Mouse (Mus musculus): Measurements from ENCODE around the gene Gm10337. TPM values are rescaled to one million over a fixed set of nuclear protein-coding genes. Genes with fewer than 3 reads are reported as not detected.

The Gm10337 gene
- total RNA-seq, 2 experiments from 2014 or later: not detected

GRCm38 (mm10) chr15:102546246-102546645 is 42.7 kb downstream of the Gm10337 start:
- ATAC-seq (replicated peaks; ENCODE audit: poor library complexity, severe bottlenecking): no peak

- no peak for ATAC-seq (replicated peaks; ENCODE audit: poor library complexity, severe bottlenecking)
Observed at GRCm38 (mm10) chr15:102546677-102547427, 43.3 kb downstream of the Gm10337 start.

DNA sequence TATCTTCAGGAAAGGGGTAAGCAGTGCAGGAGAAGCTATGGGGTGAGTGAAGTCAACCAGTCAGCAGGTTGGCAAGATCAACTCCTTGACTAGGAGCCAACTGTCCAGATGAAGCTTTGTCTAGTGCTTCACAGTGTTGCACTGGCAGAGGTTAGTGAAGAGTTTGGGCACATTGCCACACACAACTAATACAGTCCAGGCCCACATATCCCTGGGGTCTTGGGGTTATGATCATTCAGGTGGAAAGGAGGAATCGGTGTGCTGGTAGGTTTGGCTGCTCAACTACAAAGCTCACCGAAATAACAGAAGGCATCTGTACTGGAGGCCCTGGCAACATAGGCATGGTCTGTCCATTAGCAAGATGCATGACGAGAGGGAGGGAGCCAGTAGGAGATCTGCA is 44.0 kb downstream of the Gm10337 start:
- no peak for ATAC-seq (replicated peaks; ENCODE audit: poor library complexity, severe bottlenecking)

GRCm38 (mm10) chr15:102552599-102552998 is 49.1 kb downstream of the Gm10337 start:
- no peak for ATAC-seq (replicated peaks; ENCODE audit: poor library complexity, severe bottlenecking)

Other genes with a start within 250 kb of the Gm10337 start
- gene Rarg, start 246.2 kb upstream of the Gm10337 start, total RNA-seq (2014; fragmentation: Nextera tagmentation): 7.5 and 11.5 TPM in 2 replicates
- gene Rarg, start 246.2 kb upstream of the Gm10337 start, total RNA-seq (2017): 2.0 and 3.4 TPM in 2 replicates
- not detected in 2 replicates for gene Gm9918, start 233.2 kb upstream of the Gm10337 start, total RNA-seq (2014; fragmentation: Nextera tagmentation)
- not detected in 2 replicates for gene Gm9918, start 233.2 kb upstream of the Gm10337 start, total RNA-seq (2017)
- gene Mfsd5, start 224.3 kb upstream of the Gm10337 start, total RNA-seq (2014; fragmentation: Nextera tagmentation): 20.0 and 39.8 TPM in 2 replicates
- gene Mfsd5, start 224.3 kb upstream of the Gm10337 start, total RNA-seq (2017): 16.1 and 29.4 TPM in 2 replicates
- 20.8 and 21.7 TPM in 2 replicates for gene Espl1, start 207.5 kb upstream of the Gm10337 start, total RNA-seq (2014; fragmentation: Nextera tagmentation)
- 30.4 and 50.0 TPM in 2 replicates for gene Espl1, start 207.5 kb upstream of the Gm10337 start, total RNA-seq (2017)
- gene Pfdn5, start 177.6 kb upstream of the Gm10337 start, total RNA-seq (2014; fragmentation: Nextera tagmentation): 299 and 314 TPM in 2 replicates
- 366 and 404 TPM in 2 replicates for gene Pfdn5, start 177.6 kb upstream of the Gm10337 start, total RNA-seq (2017)
- 63.3 and 88.7 TPM in 2 replicates for gene Myg1, start 172.0 kb upstream of the Gm10337 start, total RNA-seq (2014; fragmentation: Nextera tagmentation)
- gene Myg1, start 172.0 kb upstream of the Gm10337 start, total RNA-seq (2017): 55.1 and 59.9 TPM in 2 replicates
- 120 and 123 TPM in 2 replicates for gene Aaas, start 153.0 kb upstream of the Gm10337 start, total RNA-seq (2014; fragmentation: Nextera tagmentation)
- 147 and 153 TPM in 2 replicates for gene Aaas, start 153.0 kb upstream of the Gm10337 start, total RNA-seq (2017)
- not detected in 2 replicates for gene Sp7, start 136.5 kb upstream of the Gm10337 start, total RNA-seq (2014; fragmentation: Nextera tagmentation)
- gene Sp7, start 136.5 kb upstream of the Gm10337 start, total RNA-seq (2017): not detected in 2 replicates
- gene Sp1, start 97.6 kb upstream of the Gm10337 start, total RNA-seq (2014; fragmentation: Nextera tagmentation): 59.6 and 71.6 TPM in 2 replicates
- gene Sp1, start 97.6 kb upstream of the Gm10337 start, total RNA-seq (2017): 52.0 and 56.1 TPM in 2 replicates
- gene Amhr2, start 58.4 kb upstream of the Gm10337 start, total RNA-seq (2014; fragmentation: Nextera tagmentation): not detected in 2 replicates
- gene Amhr2, start 58.4 kb upstream of the Gm10337 start, total RNA-seq (2017): not detected in 2 replicates
- 75.2 and 97.2 TPM in 2 replicates for gene Prr13, start 44.7 kb upstream of the Gm10337 start, total RNA-seq (2014; fragmentation: Nextera tagmentation)
- 35.4 and 53.4 TPM in 2 replicates for gene Prr13, start 44.7 kb upstream of the Gm10337 start, total RNA-seq (2017)
- gene Pcbp2, start 33.2 kb upstream of the Gm10337 start, total RNA-seq (2014; fragmentation: Nextera tagmentation): 731 and 799 TPM in 2 replicates
- gene Pcbp2, start 33.2 kb upstream of the Gm10337 start, total RNA-seq (2017): 213 and 218 TPM in 2 replicates
- gene Map3k12, start 13.3 kb downstream of the Gm10337 start, total RNA-seq (2014; fragmentation: Nextera tagmentation): 0.38 TPM in 1 of 2 replicates, not detected in the other
- gene Map3k12, start 13.3 kb downstream of the Gm10337 start, total RNA-seq (2017): 0.26 and 0.60 TPM in 2 replicates
- 29.4 and 36.3 TPM in 2 replicates for gene Tarbp2, start 14.5 kb downstream of the Gm10337 start, total RNA-seq (2014; fragmentation: Nextera tagmentation)
- 18.7 and 20.0 TPM in 2 replicates for gene Tarbp2, start 14.5 kb downstream of the Gm10337 start, total RNA-seq (2017)
- 12.9 and 19.4 TPM in 2 replicates for gene Npff, start 21.2 kb downstream of the Gm10337 start, total RNA-seq (2014; fragmentation: Nextera tagmentation)
- 2.4 TPM in 1 of 2 replicates, not detected in the other for gene Npff, start 21.2 kb downstream of the Gm10337 start, total RNA-seq (2017)
- gene Gm28047, start 121.3 kb downstream of the Gm10337 start, total RNA-seq (2014; fragmentation: Nextera tagmentation): not detected in 2 replicates
- gene Gm28047, start 121.3 kb downstream of the Gm10337 start, total RNA-seq (2017): not detected in 2 replicates
- gene Atf7, start 121.7 kb downstream of the Gm10337 start, total RNA-seq (2014; fragmentation: Nextera tagmentation): 124 and 212 TPM in 2 replicates
- gene Atf7, start 121.7 kb downstream of the Gm10337 start, total RNA-seq (2017): 43.1 and 60.2 TPM in 2 replicates
- gene Atp5g2, start 168.6 kb downstream of the Gm10337 start, total RNA-seq (2014; fragmentation: Nextera tagmentation): 69.8 and 122 TPM in 2 replicates
- gene Atp5g2, start 168.6 kb downstream of the Gm10337 start, total RNA-seq (2017): 83.4 and 95.4 TPM in 2 replicates
- gene Calcoco1, start 218.5 kb downstream of the Gm10337 start, total RNA-seq (2014; fragmentation: Nextera tagmentation): 10.8 and 19.3 TPM in 2 replicates
- gene Calcoco1, start 218.5 kb downstream of the Gm10337 start, total RNA-seq (2017): 5.1 and 12.2 TPM in 2 replicates

Data from granulocyte monocyte progenitor cell, adult 5-6 weeks (primary cell).